Mouse (Mus musculus) limb, embryonic 13.5 days (tissue): ENCODE measurements around the gene Agap1. TPM values are rescaled to one million over a fixed set of nuclear protein-coding genes. Genes with fewer than 3 reads are reported as not detected.

ENCODE experiments used
- ATAC-seq: fragments of 200-750 bp; cut with Nextera tagmentation; 2 replicates; pipeline ENCODE4 v1.8.0; 2017; ENCODE audit warnings: low read depth, moderate number of reproducible peaks, moderate TSS enrichment; ENCODE audit not compliant: low FRiP score
- H3K27ac ChIP-seq: fragments of 300-500 bp; sonication (generic); 2 replicates; pipeline ENCODE4 v1.5.1; 2015; ENCODE audit warnings: inconsistent platforms, mild to moderate bottlenecking, moderate library complexity
- H3K27me3 ChIP-seq: fragments of 300-500 bp; sonication (generic); 2 replicates; pipeline ENCODE4 v1.6.1; 2015; ENCODE audit warnings: mild to moderate bottlenecking, inconsistent platforms
- H3K36me3 ChIP-seq: fragments of 300-500 bp; sonication (generic); 2 replicates; pipeline ENCODE4 v1.6.1; 2015; ENCODE audit warnings: inconsistent platforms, mild to moderate bottlenecking, moderate library complexity
- H3K4me1 ChIP-seq: fragments of 300-500 bp; sonication (generic); 2 replicates; pipeline ENCODE4 v1.6.1; 2015; ENCODE audit warnings: inconsistent platforms
- H3K4me2 ChIP-seq: fragments of 300-500 bp; sonication (generic); replicated peaks from 2 replicates; pipeline ENCODE4 v1.6.1; 2015; ENCODE audit warnings: inconsistent platforms, mild to moderate bottlenecking, moderate library complexity
- H3K4me3 ChIP-seq: fragments of 300-500 bp; sonication (generic); 2 replicates; pipeline ENCODE4 v1.5.1; 2015; ENCODE audit warnings: moderate library complexity, mild to moderate bottlenecking, inconsistent platforms
- H3K9ac ChIP-seq: fragments of 300-500 bp; sonication (generic); 2 replicates; pipeline ENCODE4 v1.6.1; 2015; ENCODE audit warnings: mild to moderate bottlenecking, inconsistent platforms
- H3K9me3 ChIP-seq: fragments of 300-500 bp; sonication (generic); 2 replicates; pipeline ENCODE4 v1.6.1; 2016; ENCODE audit warnings: inconsistent platforms
- WGBS: fragments of 180-500 bp; shearing (Covaris S2); methylation state at CpG from one replicate; pipeline ENCODE4 v1.1.7; 2015; 5-methylcytosine and 5-hydroxymethylcytosine counted together
- polyA plus RNA-seq: library from polyadenylated mRNA; unstranded; fragments of >200 nt; fragmentation: Nextera tagmentation; extraction: Ambion mirVana; gene quantifications from 2 replicates; pipeline ENCODE4 v1.2.1, GENCODE M21; 2015

Agap1 gene
- polyA plus RNA-seq, 1 experiment from 2014 or later: 13.3 TPM

GRCm38 (mm10) chr1:89637670-89638069 lies 183.1 kb downstream of the Agap1 start:
- H3K4me3 ChIP-seq: no peak overlapping the region
- ATAC-seq: 0 out of 2 replicates have a peak, but pooled peaks have one; percentile 16
- no peaks in the 10 kb centered on the region for H3K4me1 ChIP-seq
- H3K9me3 ChIP-seq: peaks cover 2% of the 10 kb centered on the region; the same call in 1 of the 2 replicates
- no peak overlapping the region for H3K9ac ChIP-seq
- no peaks in the 10 kb centered on the region for H3K27me3 ChIP-seq
- H3K27ac ChIP-seq: no peak overlapping the region
- WGBS: 89% methylated on average over 4 of the region's 4 CpGs
- H3K4me2 ChIP-seq: no peak overlapping the region
- H3K36me3 ChIP-seq: peaks cover 58% of the 10 kb centered on the region

GRCm38 (mm10) chr1:89643445-89644100 lies 189.0 kb downstream of the Agap1 start:
- 71% methylated on average over 8 of the region's 8 CpGs for WGBS
- Histone ChIP-seq H3K9ac (no peak overlapping the region), H3K36me3 (peaks cover 9% of the 10 kb centered on the region), H3K27me3 (no peaks in the 10 kb centered on the region), H3K9me3 (no peaks in the 10 kb centered on the region), H3K27ac (no peak overlapping the region), H3K4me1 (0 out of 2 replicates have a peak, but pooled peaks cover 8% of the 10 kb centered on the region), H3K4me2 (no peak overlapping the region), H3K4me3 (no peak overlapping the region)
- ATAC-seq: no peak

GRCm38 (mm10) chr1:89644120-89644519 lies 189.5 kb downstream of the Agap1 start:
- H3K27ac ChIP-seq: no peak overlapping the region
- WGBS: 59% methylated on average over 11 of the region's 11 CpGs
- H3K36me3 ChIP-seq: peaks cover 4% of the 10 kb centered on the region; the same call in 1 of the 2 replicates
- no peaks in the 10 kb centered on the region for H3K9me3 ChIP-seq
- H3K9ac ChIP-seq: no peak overlapping the region
- ATAC-seq: no peak
- 0 out of 2 replicates have a peak, but pooled peaks cover 8% of the 10 kb centered on the region for H3K4me1 ChIP-seq
- no peaks in the 10 kb centered on the region for H3K27me3 ChIP-seq
- no peak overlapping the region for H3K4me2 ChIP-seq
- no peak overlapping the region for H3K4me3 ChIP-seq

DNA sequence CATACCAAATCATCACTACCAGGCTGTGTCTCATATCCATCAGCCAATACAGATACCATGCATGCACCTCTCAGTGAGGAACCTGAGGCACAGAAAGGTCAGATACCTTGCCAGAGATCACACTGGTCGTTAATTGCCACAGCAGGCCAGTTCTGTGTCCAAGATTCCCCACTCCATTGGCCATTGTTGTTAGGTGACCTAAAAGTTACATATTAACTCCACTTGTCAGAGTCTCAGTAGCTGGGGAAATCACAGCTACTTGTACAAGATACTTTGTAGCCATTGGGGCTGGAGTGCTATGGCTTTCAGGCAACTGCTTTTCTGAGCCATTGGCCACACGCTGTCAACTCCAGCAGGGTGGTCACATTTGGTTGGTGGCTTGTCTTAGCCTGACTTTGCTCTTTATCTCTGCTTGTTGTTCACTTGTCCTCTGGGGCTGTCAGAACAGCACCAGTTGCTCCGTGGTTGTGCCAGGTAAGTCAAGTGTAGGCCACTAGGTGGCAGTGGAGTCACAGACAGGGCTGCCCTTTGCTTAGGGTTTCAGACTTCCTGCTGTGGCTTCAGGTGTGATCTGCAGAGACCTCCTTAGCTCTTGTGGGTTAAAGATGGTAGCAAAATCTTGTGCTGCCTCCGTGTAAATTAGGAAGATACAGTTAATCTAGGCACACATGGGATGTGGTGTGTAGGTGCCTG lies 191.9 kb downstream of the Agap1 start:
- Histone ChIP-seq H3K4me1 (0 out of 2 replicates have a peak, but pooled peaks cover 8% of the 10 kb centered on the region), H3K4me3 (peak overlapping the region; percentile 23), H3K27ac (no peak overlapping the region), H3K27me3 (no peaks in the 10 kb centered on the region), H3K4me2 (peak overlapping the region; percentile 53), H3K9me3 (no peaks in the 10 kb centered on the region), H3K36me3 (no peaks in the 10 kb centered on the region), H3K9ac (no peak overlapping the region)
- peak; percentile 68 for ATAC-seq
- WGBS: 25% methylated on average over 4 of the region's 4 CpGs

- H3K27me3 ChIP-seq: no peaks in the 10 kb centered on the region
- 27% methylated on average over 8 of the region's 8 CpGs for whole genome bisulfite sequencing
- H3K9me3 ChIP-seq: no peaks in the 10 kb centered on the region
- H3K27ac ChIP-seq: no peak overlapping the region
- H3K4me2 ChIP-seq: 0 out of 2 replicates have a peak overlapping the region, but pooled peaks have one; percentile 53
- no peak overlapping the region for H3K9ac ChIP-seq
- ATAC-seq: no peak
- H3K4me3 ChIP-seq: no peak overlapping the region
- 0 out of 2 replicates have a peak, but pooled peaks cover 8% of the 10 kb centered on the region for H3K4me1 ChIP-seq
- H3K36me3 ChIP-seq: no peaks in the 10 kb centered on the region; the same call in 1 of the 2 replicates
These were observed 192.9 kb downstream of the Agap1 start for GRCm38 (mm10) chr1:89647505-89647904.

DNA sequence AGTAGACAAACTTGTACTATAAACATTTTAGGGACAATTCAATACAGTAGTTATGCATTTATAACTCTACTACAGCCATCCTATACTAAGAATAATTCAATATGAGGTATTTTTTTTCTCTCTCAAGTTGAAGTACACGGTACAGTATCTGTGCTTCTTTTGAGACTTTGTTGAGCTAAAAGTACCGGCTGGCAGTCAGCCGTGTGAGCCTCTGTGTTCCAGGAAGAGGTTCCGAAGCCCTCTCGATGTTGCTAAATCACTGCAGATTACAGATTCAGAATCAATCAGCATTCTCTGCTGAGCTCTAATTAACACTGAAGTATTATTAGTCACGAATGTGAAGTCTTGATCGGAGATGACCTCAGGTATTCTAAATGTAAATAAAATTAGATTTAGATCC lies 196.0 kb downstream of the Agap1 start:
- H3K4me3 ChIP-seq: no peak overlapping the region
- no peaks in the 10 kb centered on the region for H3K9me3 ChIP-seq
- no peak overlapping the region for H3K4me2 ChIP-seq
- no peak overlapping the region for H3K27ac ChIP-seq
- no peak for ATAC-seq
- WGBS: 85% methylated on average over 7 of the region's 7 CpGs
- H3K9ac ChIP-seq: no peak overlapping the region
- 0 out of 2 replicates have a peak, but pooled peaks cover 4% of the 10 kb centered on the region for H3K4me1 ChIP-seq
- no peaks in the 10 kb centered on the region for H3K27me3 ChIP-seq
- H3K36me3 ChIP-seq: no peaks in the 10 kb centered on the region; the same call in 1 of the 2 replicates

GRCm38 (mm10) chr1:89656167-89656566 lies 201.6 kb downstream of the Agap1 start:
- ATAC-seq: no peak
- Histone ChIP-seq H3K4me2 (peak overlapping the region; percentile 44; the same call in 1 of the 2 replicates), H3K9ac (no peak overlapping the region), H3K36me3 (no peaks in the 10 kb centered on the region; the same call in 1 of the 2 replicates), H3K9me3 (no peaks in the 10 kb centered on the region), H3K27me3 (no peaks in the 10 kb centered on the region), H3K27ac (no peak overlapping the region), H3K4me1 (peaks cover 13% of the 10 kb centered on the region), H3K4me3 (no peak overlapping the region)
- 83% methylated on average over 3 of the region's 3 CpGs for WGBS

DNA sequence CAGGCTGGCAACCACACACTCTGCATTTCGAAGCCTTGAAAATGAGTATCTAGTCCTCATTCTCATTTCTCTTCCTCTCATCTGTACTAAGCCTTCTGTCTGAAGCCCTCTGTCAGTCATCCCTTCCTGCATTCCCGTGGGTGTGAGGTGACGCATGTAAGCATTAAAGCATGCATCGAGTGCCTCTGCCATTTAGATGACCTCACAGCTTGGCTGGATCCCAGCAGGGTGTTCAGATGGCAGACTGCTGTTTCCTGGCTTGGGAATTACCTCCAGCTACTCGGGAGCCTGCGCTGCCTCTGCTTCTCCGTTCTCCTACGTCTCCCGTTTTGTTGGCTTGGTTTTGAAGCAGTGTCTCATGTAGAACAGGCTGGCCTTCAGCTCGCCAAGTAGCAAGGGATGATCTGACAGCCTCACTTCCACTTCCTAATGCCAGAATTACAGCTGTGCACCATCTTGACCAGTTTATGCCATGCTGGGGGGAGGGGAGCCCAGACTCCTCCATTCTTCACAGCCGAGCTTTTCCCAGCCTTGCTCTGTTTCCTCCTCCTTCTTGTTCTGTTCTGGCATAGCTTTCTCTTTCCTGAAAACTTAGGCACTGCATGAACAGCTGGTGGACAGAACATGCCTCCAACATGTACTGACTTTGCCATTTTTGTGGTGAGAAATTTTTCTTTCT lies 202.2 kb downstream of the Agap1 start:
- Histone ChIP-seq H3K4me2 (peak overlapping the region; percentile 44), H3K36me3 (no peaks in the 10 kb centered on the region; the same call in 1 of the 2 replicates), H3K27me3 (no peaks in the 10 kb centered on the region), H3K4me3 (no peak overlapping the region; the same call in 1 of the 2 replicates), H3K9ac (0 out of 2 replicates have a peak overlapping the region, but pooled peaks have one; percentile 35), H3K4me1 (peaks cover 13% of the 10 kb centered on the region), H3K9me3 (no peaks in the 10 kb centered on the region), H3K27ac (0 out of 2 replicates have a peak overlapping the region, but pooled peaks have one; percentile 22)
- 26% methylated on average over 11 of the region's 11 CpGs for WGBS
- ATAC-seq: peak; percentile 67

GRCm38 (mm10) chr1:89660804-89661203 lies 206.2 kb downstream of the Agap1 start:
- no peak overlapping the region for H3K4me2 ChIP-seq
- ATAC-seq: no peak
- WGBS: 88% methylated on average over 4 of the region's 4 CpGs
- no peak overlapping the region for H3K9ac ChIP-seq
- H3K4me3 ChIP-seq: no peak overlapping the region
- H3K27ac ChIP-seq: no peak overlapping the region
- peaks cover 13% of the 10 kb centered on the region for H3K4me1 ChIP-seq
- no peaks in the 10 kb centered on the region for H3K9me3 ChIP-seq
- no peaks in the 10 kb centered on the region for H3K27me3 ChIP-seq
- peaks cover 11% of the 10 kb centered on the region for H3K36me3 ChIP-seq

DNA sequence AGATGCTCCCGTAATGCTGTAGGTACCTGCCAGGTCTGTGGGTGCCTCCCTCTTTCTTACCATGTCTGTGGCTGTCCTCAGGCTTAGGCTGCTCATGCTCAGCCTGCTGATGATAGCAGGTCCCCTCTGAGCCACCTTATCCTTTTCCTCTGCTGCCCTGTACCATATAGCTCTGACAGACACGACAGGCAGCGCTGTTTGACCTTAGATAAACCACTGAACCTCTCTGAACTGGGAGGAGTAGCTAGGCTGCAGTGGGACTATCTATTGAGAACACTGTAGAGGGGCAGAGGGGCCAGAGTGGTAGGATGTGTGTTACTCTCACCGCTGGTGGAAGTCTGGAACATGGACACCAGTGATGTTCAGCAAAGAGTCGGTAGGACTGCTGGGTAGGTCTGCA lies 211.5 kb downstream of the Agap1 start:
- Histone ChIP-seq H3K4me1 (peaks cover 7% of the 10 kb centered on the region), H3K9me3 (no peaks in the 10 kb centered on the region), H3K9ac (no peak overlapping the region), H3K27me3 (peaks cover 19% of the 10 kb centered on the region), H3K27ac (no peak overlapping the region), H3K4me3 (no peak overlapping the region), H3K36me3 (peaks cover 32% of the 10 kb centered on the region), H3K4me2 (no peak overlapping the region)
- WGBS: 88% methylated on average over 5 of the region's 5 CpGs
- no peak for ATAC-seq

DNA sequence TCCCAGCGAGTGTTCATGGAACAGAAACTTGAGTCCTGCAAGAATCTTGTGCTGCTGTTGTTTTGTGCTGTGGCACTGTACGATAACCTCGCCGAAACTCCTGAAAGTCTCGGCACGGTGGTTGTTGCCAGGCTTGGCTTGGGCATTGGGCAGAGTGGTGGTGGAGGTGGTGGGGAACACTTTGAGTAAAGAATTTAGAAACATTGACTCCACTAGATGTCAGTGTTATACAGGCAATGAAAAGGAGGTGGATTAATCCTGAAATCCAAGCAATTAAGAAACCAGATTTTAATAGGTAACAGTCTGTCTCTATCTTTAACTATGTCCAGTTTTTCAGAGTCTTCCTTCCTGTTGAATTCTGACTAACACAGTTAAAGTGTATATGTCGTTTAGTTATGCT lies 212.8 kb downstream of the Agap1 start:
- H3K4me2 ChIP-seq: no peak overlapping the region
- peaks cover 10% of the 10 kb centered on the region for H3K4me1 ChIP-seq
- WGBS: 82% methylated on average over 7 of the region's 7 CpGs
- no peak overlapping the region for H3K4me3 ChIP-seq
- H3K36me3 ChIP-seq: peaks cover 40% of the 10 kb centered on the region
- no peak overlapping the region for H3K9ac ChIP-seq
- no peaks in the 10 kb centered on the region for H3K9me3 ChIP-seq
- no peak overlapping the region for H3K27ac ChIP-seq
- no peak for ATAC-seq
- peaks cover 22% of the 10 kb centered on the region for H3K27me3 ChIP-seq

DNA sequence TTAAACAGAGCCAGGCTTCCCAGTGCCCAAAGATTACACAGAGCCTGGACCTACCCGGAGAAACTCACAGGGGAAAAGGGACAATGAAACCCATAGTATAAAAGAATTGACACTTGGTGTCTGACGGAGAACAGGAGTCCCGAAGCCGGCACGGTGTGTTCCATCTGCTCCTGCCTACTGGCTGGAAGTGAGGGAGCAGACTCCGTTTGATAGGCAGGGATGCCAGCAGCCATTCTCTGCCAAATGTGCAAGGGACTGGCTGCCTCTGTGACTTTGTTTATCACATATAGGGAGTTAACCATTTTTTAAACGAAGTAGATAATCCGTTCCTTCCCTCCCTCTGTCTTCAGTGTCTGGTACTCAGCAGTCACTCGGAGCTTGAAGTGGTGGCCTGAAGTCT lies 214.0 kb downstream of the Agap1 start:
- Histone ChIP-seq H3K27ac (no peak overlapping the region), H3K27me3 (peaks cover 22% of the 10 kb centered on the region), H3K9me3 (peaks cover 1% of the 10 kb centered on the region; the same call in 1 of the 2 replicates), H3K4me2 (no peak overlapping the region), H3K4me3 (no peak overlapping the region), H3K36me3 (peaks cover 52% of the 10 kb centered on the region), H3K4me1 (peaks cover 10% of the 10 kb centered on the region), H3K9ac (no peak overlapping the region)
- WGBS: 40% methylated on average over 9 of the region's 9 CpGs
- ATAC-seq: no peak
